Mouse (Mus musculus) forebrain, embryonic 16.5 days (tissue): ENCODE measurements around the gene 1190005I06Rik. TPM values are rescaled to one million over a fixed set of nuclear protein-coding genes. Genes with fewer than 3 reads are reported as not detected.

Experiments
- ATAC-seq: fragments of 200-750 bp; cut with Nextera tagmentation; 2 replicates; pipeline ENCODE4 v1.8.0; 2017; ENCODE audit warnings: mild to moderate bottlenecking, moderate library complexity
- H3K27ac ChIP-seq: fragments of 300-500 bp; sonication (generic); 2 replicates; pipeline ENCODE4 v1.5.1; 2014; ENCODE audit warnings: low read length, control low read depth
- H3K27me3 ChIP-seq: fragments of 300-500 bp; sonication (generic); replicated peaks from 2 replicates; pipeline ENCODE4 v1.6.1; 2014; ENCODE audit warnings: low read length; ENCODE audit not compliant: control insufficient read depth, insufficient read depth
- H3K36me3 ChIP-seq: fragments of 300-500 bp; sonication (generic); 2 replicates; pipeline ENCODE4 v1.6.1; 2014; ENCODE audit not compliant: control insufficient read depth, insufficient read depth
- H3K4me1 ChIP-seq: fragments of 300-500 bp; sonication (generic); replicated peaks from 2 replicates; pipeline ENCODE4 v1.6.1; 2014; ENCODE audit warnings: low read length; ENCODE audit not compliant: control insufficient read depth, insufficient read depth
- H3K4me2 ChIP-seq: fragments of 300-500 bp; sonication (generic); 2 replicates; pipeline ENCODE4 v1.6.1; 2014; ENCODE audit warnings: mild to moderate bottlenecking, low read length, control low read depth
- H3K4me3 ChIP-seq: fragments of 300-500 bp; sonication (generic); replicated peaks from 2 replicates; pipeline ENCODE4 v1.5.1; 2014; ENCODE audit warnings: mild to moderate bottlenecking, low read length, control low read depth
- H3K9ac ChIP-seq: fragments of 300-500 bp; sonication (generic); replicated peaks from 2 replicates; pipeline ENCODE4 v1.6.1; 2014; ENCODE audit warnings: low read depth, low read length, control low read depth
- H3K9me3 ChIP-seq: fragments of 300-500 bp; sonication (generic); 2 replicates; pipeline ENCODE4 v1.6.1; 2016; ENCODE audit warnings: low read length; ENCODE audit not compliant: control insufficient read depth
- WGBS: fragments of 180-500 bp; shearing (Covaris S2); extraction: QIAGEN DNeasy Blood & Tissue Kit; methylation state at CpG from one replicate; pipeline ENCODE4 v1.1.7; 2014; 5-methylcytosine and 5-hydroxymethylcytosine counted together
- polyA plus RNA-seq: library from polyadenylated mRNA; unstranded; fragments of >200 nt; fragmentation: Nextera tagmentation; extraction: Ambion mirVana; gene quantifications from 2 replicates; pipeline ENCODE4 v1.2.1, GENCODE M21; 2015

The 1190005I06Rik gene
- polyA plus RNA-seq, 1 experiment from 2014 or later: 11.0 TPM

DNA sequence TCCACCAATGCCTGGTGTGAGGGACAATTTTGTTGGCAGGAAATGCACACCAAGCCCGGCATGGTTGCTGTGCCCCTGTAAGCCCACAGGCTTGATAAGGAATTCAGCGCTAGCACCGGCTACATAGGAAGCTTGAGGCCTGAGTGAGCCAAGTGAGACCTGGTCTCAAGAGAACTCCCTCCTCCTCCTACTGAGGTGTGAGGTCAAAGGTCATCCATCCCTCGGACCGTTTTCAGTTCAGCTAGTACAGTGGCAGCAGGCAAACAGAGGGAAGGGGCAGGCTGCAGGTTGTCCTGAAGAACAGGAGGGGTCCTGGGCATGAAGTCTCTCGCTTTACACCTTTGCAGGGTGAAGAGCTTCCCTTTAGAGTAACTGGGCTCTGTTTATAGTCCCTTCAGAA is 16.6 kb downstream of the 1190005I06Rik start:
- Histone ChIP-seq H3K4me3 (no peak overlapping the region), H3K27ac (no peak overlapping the region), H3K4me2 (no peak overlapping the region), H3K4me1 (peaks cover 8% of the 10 kb centered on the region), H3K9me3 (no peaks in the 10 kb centered on the region), H3K9ac (no peak overlapping the region), H3K36me3 (no peaks in the 10 kb centered on the region), H3K27me3 (peaks cover 14% of the 10 kb centered on the region)
- ATAC-seq: no peak
- 63% methylated on average over 6 of the region's 6 CpGs for WGBS

DNA sequence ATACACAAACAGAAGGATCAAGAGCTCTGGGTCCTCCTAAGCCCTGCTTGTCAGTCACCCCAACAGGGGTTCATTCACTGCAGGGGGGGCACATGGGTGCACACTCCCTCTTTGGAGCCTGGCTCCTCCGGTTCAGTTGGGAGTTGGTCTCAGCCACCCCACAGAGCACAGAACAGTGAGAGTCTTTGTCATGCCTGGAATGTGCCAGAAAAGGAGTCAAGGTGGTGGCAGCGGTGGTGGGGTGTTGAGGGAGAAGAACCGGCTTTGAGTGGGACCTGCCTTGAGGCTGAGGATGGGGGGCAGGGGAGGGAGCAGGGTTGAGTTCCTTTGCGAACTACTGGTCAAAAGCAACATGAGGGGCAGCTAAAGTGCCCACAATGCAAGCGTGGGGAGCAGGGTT is 17.4 kb downstream of the 1190005I06Rik start:
- ATAC-seq: no peak
- H3K27me3 ChIP-seq: peaks cover 8% of the 10 kb centered on the region
- 45% methylated on average over 5 of the region's 5 CpGs for WGBS
- H3K9ac ChIP-seq: no peak overlapping the region
- no peaks in the 10 kb centered on the region for H3K36me3 ChIP-seq
- H3K27ac ChIP-seq: no peak overlapping the region
- H3K4me3 ChIP-seq: no peak overlapping the region
- no peak overlapping the region for H3K4me2 ChIP-seq
- H3K9me3 ChIP-seq: no peaks in the 10 kb centered on the region
- H3K4me1 ChIP-seq: peaks cover 8% of the 10 kb centered on the region

DNA sequence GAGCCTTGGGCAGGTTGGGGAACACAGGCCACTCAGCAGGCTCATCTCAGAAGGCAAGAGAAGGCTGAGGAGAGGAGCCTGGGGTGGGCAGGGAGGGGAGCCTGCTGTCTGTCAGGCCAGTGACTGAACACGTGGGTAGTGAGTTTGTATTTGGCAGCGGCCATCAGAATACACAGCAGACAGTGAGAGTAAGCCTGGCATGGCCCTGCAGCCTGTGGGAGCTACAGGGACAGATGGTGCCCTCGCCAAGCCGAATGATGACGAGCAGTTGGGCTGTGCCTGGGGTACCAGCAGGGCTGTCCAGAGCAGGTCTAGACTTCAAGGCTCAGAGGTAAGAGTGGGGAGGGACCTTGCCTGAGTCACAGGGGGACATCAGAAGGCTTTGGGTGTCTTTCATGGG is 20.1 kb downstream of the 1190005I06Rik start:
- no peaks in the 10 kb centered on the region for H3K4me1 ChIP-seq
- H3K9ac ChIP-seq: no peak overlapping the region
- 0 out of 2 replicates have a peak, but pooled peaks have one; percentile 50 for ATAC-seq
- H3K36me3 ChIP-seq: no peaks in the 10 kb centered on the region
- WGBS: 56% methylated on average over 5 of the region's 5 CpGs
- no peak overlapping the region for H3K4me3 ChIP-seq
- H3K4me2 ChIP-seq: no peak overlapping the region
- no peaks in the 10 kb centered on the region for H3K9me3 ChIP-seq
- H3K27me3 ChIP-seq: no peaks in the 10 kb centered on the region
- no peak overlapping the region for H3K27ac ChIP-seq

DNA sequence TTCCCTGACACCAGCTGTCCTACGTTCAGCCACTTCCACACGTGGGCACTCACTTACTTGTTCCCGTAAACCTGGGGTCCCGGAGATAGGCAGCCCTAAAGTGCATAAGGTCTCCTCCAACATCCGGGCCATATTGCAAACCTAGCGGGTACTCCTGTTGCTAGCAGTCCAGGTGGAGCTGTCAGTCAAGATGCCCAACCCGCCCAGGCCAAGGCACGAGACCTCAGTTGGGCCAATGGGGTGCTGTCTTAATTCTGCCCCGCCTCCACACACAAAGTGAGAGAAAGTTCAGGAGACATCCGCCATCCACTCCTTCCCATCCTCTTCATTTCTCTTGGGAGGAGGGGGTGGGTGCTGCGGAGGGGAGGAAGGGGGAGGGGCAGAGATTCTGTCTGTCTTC is 21.0 kb downstream of the 1190005I06Rik start:
- 71% methylated on average over 11 of the region's 11 CpGs for WGBS
- Histone ChIP-seq H3K4me1 (peaks cover 5% of the 10 kb centered on the region), H3K27me3 (no peaks in the 10 kb centered on the region), H3K9me3 (no peaks in the 10 kb centered on the region), H3K9ac (no peak overlapping the region), H3K4me3 (no peak overlapping the region), H3K27ac (no peak overlapping the region), H3K4me2 (no peak overlapping the region), H3K36me3 (no peaks in the 10 kb centered on the region)
- no peak for ATAC-seq

DNA sequence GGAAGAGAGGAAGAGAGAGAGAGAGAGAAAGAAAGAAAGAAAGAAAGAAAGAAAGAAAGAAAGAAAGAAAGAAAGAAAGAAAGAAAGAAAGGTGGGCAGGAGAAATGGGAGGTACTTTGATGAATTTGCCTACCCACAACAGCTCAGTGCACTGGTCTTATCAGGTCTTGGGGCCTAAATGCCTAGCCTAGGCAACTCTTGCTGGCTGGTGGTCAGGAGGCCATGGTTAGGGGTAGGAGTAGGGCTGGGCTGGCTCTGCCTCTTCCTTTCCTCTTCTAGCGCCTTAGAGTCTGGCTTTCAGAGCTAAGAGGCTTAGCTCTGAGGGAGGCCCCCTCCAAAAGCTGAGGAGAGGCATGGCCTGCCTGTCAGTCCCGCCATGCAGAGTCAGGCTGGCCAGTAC is 23.8 kb downstream of the 1190005I06Rik start:
- H3K36me3 ChIP-seq: no peaks in the 10 kb centered on the region

DNA sequence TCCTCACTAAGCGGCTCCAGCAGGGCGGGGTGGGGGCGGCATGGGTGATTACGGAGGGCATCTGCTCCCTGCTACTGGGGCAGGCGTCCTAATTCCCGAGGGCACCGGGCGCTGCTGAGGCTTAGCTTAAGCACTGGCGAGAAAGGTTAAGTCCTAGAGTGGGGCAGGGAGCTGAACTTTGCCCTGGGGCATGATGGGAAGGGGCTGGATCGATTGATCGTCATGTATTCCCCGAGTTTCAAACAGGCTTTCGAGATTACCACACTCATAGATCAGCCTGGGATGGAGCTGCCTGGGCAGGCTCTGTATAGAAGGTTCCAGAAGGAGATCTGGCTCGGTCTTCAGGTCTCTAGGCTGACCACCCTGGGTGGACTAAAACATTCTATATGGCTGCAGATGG is 25.3 kb downstream of the 1190005I06Rik start:
- no peaks in the 10 kb centered on the region for H3K27me3 ChIP-seq
- ATAC-seq: no peak
- H3K36me3 ChIP-seq: no peaks in the 10 kb centered on the region
- WGBS: 79% methylated on average over 14 of the region's 14 CpGs
- peaks cover 15% of the 10 kb centered on the region for H3K4me1 ChIP-seq
- no peak overlapping the region for H3K4me2 ChIP-seq
- no peak overlapping the region for H3K27ac ChIP-seq
- no peak overlapping the region for H3K4me3 ChIP-seq
- no peaks in the 10 kb centered on the region for H3K9me3 ChIP-seq
- H3K9ac ChIP-seq: 0 out of 2 replicates have a peak overlapping the region, but pooled peaks have one; percentile 29

More for the DNA sequence above, 23.8 kb downstream of the 1190005I06Rik start:
- Histone ChIP-seq H3K9me3 (no peaks in the 10 kb centered on the region), H3K9ac (no peak overlapping the region), H3K4me2 (no peak overlapping the region), H3K4me3 (no peak overlapping the region), H3K4me1 (peaks cover 6% of the 10 kb centered on the region), H3K27me3 (no peaks in the 10 kb centered on the region), H3K27ac (no peak overlapping the region)
- WGBS: 19% methylated on average over 2 of the region's 2 CpGs
- ATAC-seq: no peak

DNA sequence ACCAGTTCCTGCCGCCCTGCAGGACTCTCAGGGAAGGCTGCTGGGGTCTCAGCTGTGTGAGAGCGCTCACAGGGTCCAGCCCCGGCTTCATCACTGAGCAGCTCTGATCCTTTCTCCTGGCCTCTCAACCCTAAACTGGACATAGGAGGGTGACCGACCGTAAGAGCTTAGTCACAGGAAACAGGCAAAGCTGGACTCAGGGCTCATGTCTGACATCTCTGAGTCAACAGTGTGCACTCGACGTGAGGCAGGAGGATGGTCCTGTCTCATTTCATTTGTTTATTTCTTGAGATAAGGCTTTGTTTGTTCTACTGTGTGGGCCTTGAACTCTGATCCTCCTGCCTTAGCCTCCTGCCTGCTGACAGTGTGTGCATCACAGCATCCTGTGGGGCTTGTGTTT is 27.0 kb downstream of the 1190005I06Rik start:
- H3K27me3 ChIP-seq: no peaks in the 10 kb centered on the region
- no peak overlapping the region for H3K4me3 ChIP-seq
- H3K4me1 ChIP-seq: peaks cover 23% of the 10 kb centered on the region
- no peak overlapping the region for H3K9ac ChIP-seq
- no peaks in the 10 kb centered on the region for H3K36me3 ChIP-seq
- H3K4me2 ChIP-seq: no peak overlapping the region
- 62% methylated on average over 7 of the region's 7 CpGs for WGBS
- H3K27ac ChIP-seq: no peak overlapping the region
- no peaks in the 10 kb centered on the region for H3K9me3 ChIP-seq
- ATAC-seq: no peak

- no peak for ATAC-seq
- H3K4me1 ChIP-seq: peaks cover 23% of the 10 kb centered on the region
- no peak overlapping the region for H3K27ac ChIP-seq
- no peaks in the 10 kb centered on the region for H3K36me3 ChIP-seq
- no peak overlapping the region for H3K4me2 ChIP-seq
- 61% methylated on average over 11 of the region's 11 CpGs for WGBS
- no peaks in the 10 kb centered on the region for H3K27me3 ChIP-seq
- H3K9ac ChIP-seq: no peak overlapping the region
- no peaks in the 10 kb centered on the region for H3K9me3 ChIP-seq
- H3K4me3 ChIP-seq: no peak overlapping the region
These were observed 27.9 kb downstream of the 1190005I06Rik start for GRCm38 (mm10) chr8:120619235-120620180.

GRCm38 (mm10) chr8:120618110-120618509 is 29.3 kb downstream of the 1190005I06Rik start:
- H3K27ac ChIP-seq: peak overlapping the region; percentile 56; the same call in 1 of the 2 replicates
- peak overlapping the region; percentile 41 for H3K4me2 ChIP-seq
- H3K4me1 ChIP-seq: peaks cover 23% of the 10 kb centered on the region
- H3K27me3 ChIP-seq: no peaks in the 10 kb centered on the region
- peak overlapping the region; percentile 52 for H3K9ac ChIP-seq
- peak; percentile 55 for ATAC-seq
- under 1% methylated on average over 6 of the region's 6 CpGs for whole genome bisulfite sequencing
- H3K4me3 ChIP-seq: no peak overlapping the region
- H3K36me3 ChIP-seq: no peaks in the 10 kb centered on the region
- H3K9me3 ChIP-seq: no peaks in the 10 kb centered on the region
